Mouse (Mus musculus) spleen, adult 18-20 months (tissue): ENCODE data around the gene Jarid2.
A peak's percentile ranks its signal among the peaks of the same experiment; 100 is the strongest.

ENCODE experiments used
- DNase-seq, 2 experiments: peaks; one replicate each; pipeline ENCODE4 v3.0.0; 2022; ENCODE audit warnings: mixed read lengths in 2 of 2

Jarid2 gene

DNA sequence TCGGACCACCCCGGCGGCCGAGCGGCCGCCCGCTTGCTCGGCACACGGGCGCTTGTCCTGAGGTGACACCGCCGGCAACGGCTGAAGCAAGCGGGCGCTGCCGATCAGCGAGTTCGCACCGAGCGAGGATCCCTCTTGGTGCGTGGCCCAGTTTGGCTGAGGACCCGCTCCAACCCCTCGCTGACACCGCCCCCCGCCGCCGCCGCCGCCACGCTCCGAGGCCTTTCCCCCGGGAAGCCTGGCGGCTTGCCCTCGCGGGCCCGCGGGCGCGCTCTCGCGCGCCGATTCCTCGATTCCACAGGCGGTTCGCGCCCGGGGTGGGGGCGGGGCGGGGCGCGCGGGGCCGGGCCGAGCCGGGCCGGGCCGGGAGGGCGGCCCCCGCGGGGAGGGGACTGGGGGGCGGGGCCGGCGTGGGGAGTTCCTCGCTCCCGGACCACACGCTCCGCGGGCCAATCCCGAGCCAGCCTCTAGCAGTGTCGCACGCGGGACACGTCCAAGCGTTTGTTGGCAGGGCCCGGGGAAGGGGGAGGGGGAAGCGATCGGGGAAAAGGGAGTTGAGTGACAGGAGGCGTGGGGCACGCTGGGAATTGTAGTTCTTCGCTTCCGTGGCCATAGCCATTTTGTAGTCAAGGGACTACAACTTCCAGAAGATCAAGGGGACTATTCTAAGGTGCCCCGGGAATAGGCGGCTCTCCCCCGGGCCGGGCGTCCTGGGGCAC lies 1.0 kb downstream of the Jarid2 start:
- peak; percentile 94 to 95 for DNase-seq

DNA sequence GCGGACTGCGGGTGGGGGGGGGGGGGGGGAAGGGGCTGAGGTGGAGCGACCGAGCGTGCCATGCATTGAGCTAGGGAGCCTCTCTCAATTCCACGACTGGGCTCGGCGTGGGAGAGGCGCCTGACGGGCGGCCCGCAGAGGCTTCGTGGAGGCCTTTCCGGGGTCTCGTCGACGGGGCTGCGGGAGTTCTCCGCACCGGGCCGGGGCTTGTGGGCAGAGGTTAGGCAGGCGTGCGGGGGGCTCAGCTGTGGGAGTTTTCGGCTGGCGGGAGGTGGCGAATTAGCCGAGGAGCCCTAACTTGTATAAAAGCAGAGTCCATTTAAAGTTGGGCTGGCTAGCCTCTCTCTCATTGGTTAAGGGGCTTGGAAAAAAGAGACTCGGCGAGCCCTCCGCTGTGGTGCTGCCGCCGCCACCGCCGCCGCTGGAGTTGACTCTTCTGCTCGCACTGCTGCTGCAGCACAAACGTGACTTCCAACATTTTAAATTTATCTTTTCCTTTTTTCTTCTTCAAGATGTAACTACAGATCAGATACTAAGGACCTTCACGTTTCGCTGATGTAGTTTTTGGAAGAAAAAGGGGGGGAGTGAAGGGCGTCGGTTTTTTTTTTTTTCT lies 1.8 kb downstream of the Jarid2 start:
- DNase-seq: peak; percentile 77 to 81

DNA sequence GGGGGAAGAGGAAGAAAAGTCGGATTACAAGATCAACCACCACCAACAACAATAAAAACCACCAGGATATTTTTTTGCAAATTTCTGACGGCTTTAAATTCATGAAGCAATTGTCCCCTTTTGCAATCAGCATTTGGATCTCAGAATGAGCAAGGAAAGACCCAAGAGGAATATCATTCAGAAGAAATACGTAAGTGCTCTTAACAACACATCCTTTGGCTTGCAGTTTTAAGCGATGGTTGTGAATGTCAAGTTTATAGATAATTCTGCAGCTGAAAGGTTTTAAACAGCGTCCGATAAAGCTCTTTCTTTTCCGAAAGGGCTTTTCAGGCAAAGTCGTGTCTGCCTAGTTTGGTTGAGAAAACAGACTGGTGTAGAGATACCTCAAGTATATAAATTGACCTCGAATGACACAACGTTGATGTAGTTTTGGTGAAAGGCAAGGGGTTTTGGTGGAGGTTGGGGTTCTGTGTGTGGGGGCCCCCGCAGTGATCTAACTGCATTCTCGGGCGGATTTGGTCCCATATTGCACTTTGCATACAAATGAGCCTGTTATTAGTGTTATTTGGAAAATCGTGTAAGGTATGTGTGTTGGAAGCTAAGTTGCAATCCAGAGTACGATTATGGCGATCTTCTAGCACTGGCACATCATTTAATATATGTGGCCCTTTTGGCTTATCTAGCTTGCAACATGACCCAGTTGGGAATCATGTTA lies 2.6 kb downstream of the Jarid2 start:
- peak in 1 of 2 experiments; percentile 18 for DNase-seq

- no peak for DNase-seq
These were observed 3.2 kb downstream of the Jarid2 start for GRCm38 (mm10) chr13:44732442-44732974.

DNA sequence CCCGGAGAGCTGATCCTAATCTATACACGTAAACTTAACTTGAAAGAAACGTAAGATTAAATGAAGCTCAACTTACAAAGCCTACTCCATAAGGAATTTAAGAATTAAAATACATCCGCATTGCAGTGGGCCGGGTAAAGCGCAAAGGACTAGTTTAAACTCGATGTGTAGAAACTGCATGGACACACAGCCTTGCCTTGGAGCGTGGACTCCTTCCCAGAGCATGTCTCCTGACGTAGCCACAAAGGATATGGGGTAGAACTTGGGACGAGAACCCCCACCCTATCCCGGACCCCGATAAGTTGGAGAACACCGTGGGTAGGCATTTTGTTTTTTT lies 3.7 kb downstream of the Jarid2 start:
- DNase-seq: no peak

GRCm38 (mm10) chr13:44733373-44734111 lies 4.3 kb downstream of the Jarid2 start:
- DNase-seq: peak; percentile 81 to 90

DNA sequence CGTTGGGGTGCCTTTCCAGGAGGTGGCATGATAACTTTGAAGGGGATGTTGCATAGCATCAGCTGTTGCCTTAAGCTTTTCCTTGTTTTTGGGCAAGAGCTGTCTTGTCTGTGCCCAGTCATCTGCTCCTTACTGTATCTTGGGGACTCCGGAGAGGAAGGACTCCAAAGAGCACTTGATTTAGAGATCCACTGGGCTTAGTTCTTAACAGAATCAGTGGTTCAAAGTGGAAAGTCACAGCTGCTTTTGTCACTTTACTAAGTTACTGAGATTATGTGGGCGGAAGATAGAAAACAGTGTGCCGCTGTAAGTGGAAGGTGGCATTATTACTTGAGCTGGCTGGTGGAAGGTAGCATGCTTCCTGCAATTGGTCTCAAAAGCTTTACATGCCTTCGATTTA lies 5.2 kb downstream of the Jarid2 start:
- no peak for DNase-seq

GRCm38 (mm10) chr13:44735088-44735690 lies 5.9 kb downstream of the Jarid2 start:
- no peak for DNase-seq

- no peak for DNase-seq
These were observed 8.0 kb downstream of the Jarid2 start for GRCm38 (mm10) chr13:44737297-44737696.

DNA sequence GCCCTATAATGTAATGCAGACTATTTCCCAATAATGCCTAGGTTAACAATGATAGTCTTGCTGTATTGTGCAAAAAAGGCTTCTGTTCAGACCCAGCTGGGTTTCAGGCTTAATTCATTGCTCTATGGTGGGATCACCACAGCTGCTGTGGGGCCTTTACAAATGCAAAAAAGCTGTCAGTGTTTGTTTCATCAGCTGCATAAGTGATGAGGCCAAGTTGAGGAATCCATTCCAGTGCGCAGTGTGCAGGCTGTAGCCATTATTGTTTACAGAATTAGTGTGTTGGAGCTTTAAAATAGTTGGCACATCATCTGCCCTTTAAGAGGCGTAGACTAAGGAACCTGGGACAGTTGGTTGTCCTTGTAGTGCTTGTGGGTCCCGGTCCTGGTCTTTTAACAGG lies 22.5 kb downstream of the Jarid2 start:
- no peak for DNase-seq

GRCm38 (mm10) chr13:44753206-44753605 lies 23.9 kb downstream of the Jarid2 start:
- DNase-seq: no peak

DNA sequence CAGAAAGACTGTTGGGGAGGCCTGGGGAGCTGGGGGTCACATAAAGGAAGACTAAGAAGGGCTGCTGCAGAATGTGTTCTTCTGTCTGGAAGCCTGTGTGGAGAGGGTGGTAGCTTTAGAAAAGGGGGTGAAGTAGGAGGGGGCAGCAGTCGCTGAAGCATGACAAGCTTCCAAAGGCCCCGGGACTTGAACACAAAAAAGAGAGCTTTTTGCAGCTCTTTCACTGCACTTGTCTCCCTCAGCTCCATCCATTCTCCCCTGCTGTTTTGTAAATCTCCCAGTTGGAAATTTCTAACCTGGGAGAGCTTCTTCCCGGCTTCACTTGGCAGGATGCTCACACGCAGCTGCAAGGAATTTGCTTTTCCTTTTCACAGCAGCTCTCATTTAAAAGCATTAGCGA lies 26.2 kb downstream of the Jarid2 start:
- no peak for DNase-seq

DNA sequence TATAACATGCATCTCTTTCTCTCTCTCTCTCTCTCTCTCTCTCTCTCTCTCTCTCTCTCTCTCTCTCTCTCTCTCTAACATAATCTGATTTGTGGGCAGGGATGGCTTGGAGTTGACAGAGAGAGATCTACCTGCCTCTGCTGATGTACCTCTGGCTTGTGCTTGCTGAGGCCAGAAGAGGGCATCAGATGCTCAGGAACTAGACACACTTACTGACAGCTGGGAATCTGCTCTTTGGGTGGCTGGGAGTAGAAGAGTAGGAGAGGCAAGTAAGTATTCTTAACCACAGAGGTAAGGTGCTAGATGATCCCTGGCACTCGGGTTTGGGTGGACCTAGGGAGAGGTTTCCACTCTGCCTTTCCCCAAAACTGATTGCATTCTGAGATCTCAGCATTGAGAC lies 29.5 kb downstream of the Jarid2 start:
- DNase-seq: no peak

- no peak for DNase-seq
These were observed 31.5 kb downstream of the Jarid2 start for GRCm38 (mm10) chr13:44760761-44761160.

GRCm38 (mm10) chr13:44763068-44763467 lies 33.8 kb downstream of the Jarid2 start:
- DNase-seq: no peak

DNA sequence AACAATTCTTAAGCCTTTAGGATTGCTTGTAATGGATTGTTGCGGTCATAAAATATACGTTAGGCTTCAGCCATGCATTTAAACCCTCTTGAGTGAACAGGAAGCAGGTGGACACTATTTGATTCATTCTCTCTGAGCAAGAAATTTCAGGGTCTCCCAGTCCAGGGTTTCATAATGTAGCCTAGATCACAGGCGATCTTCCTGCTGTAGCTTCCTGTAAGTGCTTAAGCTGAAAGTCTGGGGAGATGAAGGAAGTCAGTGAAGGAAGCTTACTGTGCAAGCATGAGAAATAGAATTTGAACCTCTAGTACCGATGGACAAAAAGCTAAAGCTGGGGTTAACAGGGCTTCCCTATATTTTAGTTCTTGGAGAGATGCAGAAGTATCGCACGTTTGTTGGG lies 38.5 kb downstream of the Jarid2 start:
- DNase-seq: no peak

- DNase-seq: no peak
These were observed 41.7 kb downstream of the Jarid2 start for GRCm38 (mm10) chr13:44770808-44771605.

- no peak for DNase-seq
These were observed 43.5 kb downstream of the Jarid2 start for GRCm38 (mm10) chr13:44772816-44773215.

DNA sequence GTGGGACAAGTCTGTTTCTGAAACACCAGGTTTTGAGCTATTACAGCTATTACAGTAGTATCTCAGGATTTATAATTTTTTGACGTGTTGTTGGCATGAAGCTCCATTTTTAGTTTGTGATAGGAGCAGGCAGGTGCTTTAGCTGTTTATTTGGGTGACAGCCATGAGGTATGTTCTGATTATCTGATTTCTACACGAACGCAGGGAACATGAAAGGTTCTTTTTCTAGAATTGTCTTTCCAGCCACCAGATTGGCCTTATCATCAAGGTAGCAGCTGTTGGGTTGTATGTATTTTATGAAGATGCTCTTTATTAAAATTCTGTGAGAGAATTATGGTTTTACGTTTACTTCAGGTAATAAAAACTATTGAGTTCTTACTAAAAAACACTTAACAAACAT lies 45.1 kb downstream of the Jarid2 start:
- no peak for DNase-seq

GRCm38 (mm10) chr13:44775396-44775795 lies 46.1 kb downstream of the Jarid2 start:
- DNase-seq: no peak

DNA sequence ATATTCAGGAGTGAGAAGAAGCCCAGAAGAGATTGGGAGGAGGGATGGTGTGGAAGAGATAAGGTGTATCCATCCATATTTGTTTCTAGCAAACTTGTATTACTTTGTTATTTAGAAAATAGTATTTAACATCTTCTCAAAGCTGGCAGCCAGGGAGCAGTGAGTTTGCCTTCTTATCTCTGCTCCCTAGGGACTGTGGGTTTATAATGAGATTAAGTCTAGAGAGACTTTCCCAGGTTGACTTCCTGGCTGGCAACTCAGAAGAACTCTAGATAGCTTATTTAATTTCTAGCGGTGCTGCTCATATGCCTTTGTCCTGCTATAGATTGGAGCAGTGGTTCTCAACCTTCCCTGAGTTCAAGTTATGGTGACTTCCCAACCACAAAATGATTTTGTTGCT lies 51.2 kb downstream of the Jarid2 start:
- DNase-seq: no peak

DNA sequence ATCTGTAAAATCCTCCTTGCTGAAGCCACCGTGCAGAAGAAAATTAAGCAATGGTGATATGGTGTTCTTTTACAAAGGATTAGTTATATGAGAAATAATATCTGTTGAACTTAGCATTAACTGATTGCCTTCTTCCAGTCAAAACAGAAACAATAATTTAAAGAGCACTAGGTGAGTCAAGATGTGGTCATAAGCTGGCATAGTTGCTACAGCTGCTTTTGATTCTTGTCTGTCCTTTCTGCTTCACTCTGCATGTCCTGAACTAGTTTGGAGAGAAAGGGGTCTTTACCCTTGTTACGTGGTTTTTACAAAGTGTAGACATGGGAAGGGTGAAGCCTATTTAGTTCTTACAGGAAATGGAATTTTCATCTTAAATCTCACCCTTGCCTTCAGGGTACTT lies 51.9 kb downstream of the Jarid2 start:
- DNase-seq: no peak
